Mouse (Mus musculus): Measurements from ENCODE around the gene Fam47e. TPM values are rescaled to one million over a fixed set of nuclear protein-coding genes. Genes with fewer than 3 reads are reported as not detected.

Fam47e gene
- not detected in 2 replicates for total RNA-seq (2012; rRNA removed)
- not detected in 2 replicates for total RNA-seq (2014; rRNA removed)
- not detected in 2 replicates for polyA plus RNA-seq (2012; ENCODE audit: insufficient read length, low read depth)

GRCm38 (mm10) chr5:92554891-92555511 lies at the start of gene Fam47e:
Gene Fam47e, plus strand, starts transcription at chr5:92555069.
- in situ Hi-C loops (cut with MboI; ENCODE audit: low pct_ligation_motif_present, low pct_unique_long_range_greater_than_20kb, low sequenced_read_pairs), result no loop called here
- no peak for DNase-seq (ENCODE audit: extremely low read depth)
- H3K4me2 ChIP-seq (ENCODE audit: insufficient read depth, low read depth, poor library complexity, severe bottlenecking), result no peak within 1 kb of the TSS
- H3K27me3 ChIP-seq (replicated peaks), result no peaks in the 10 kb centered on the region
- dilution Hi-C loops (cut with MboI; ENCODE audit: extremely low pct_ligation_motif_present, extremely low pct_unique_long_range_greater_than_20kb, low sequenced_read_pairs), result no loop called here
- no peaks in the 10 kb centered on the region for H3K9me3 ChIP-seq (replicated peaks; ENCODE audit: low read length)
- TF ChIP-seq ZC3H11A (IDR thresholded peaks at IDR 0.05; ENCODE audit: low read depth, low read length) (no peak), USF1 (IDR thresholded peaks at IDR 0.05; ENCODE audit: low read depth, low read length) (no peak)
- H3K9ac ChIP-seq (ENCODE audit: insufficient read depth, low read depth), result no peak within 1 kb of the TSS
- no peaks in the 10 kb centered on the region for H3K36me3 ChIP-seq (replicated peaks in 1 of 2; ENCODE audit: control insufficient read depth in 1 of 2, insufficient read depth in 1 of 2, low read length in 1 of 2)
- peaks cover 0 to 11% of the 10 kb centered on the region in 2 experiments; a peak in 2 of 4 replicates for H3K4me1 ChIP-seq (ENCODE audit: control insufficient read depth in 1 of 2, insufficient read depth in 2 of 2)
- no peak within 1 kb of the TSS for H3K27ac ChIP-seq (ENCODE audit: insufficient read depth, low read depth)
- no peak within 1 kb of the TSS for H3K4me3 ChIP-seq (replicated peaks in 1 of 3; ENCODE audit: low read depth in 2 of 3, low read length in 2 of 3, poor library complexity in 1 of 3)
- H3K79me2 ChIP-seq (replicated peaks; ENCODE audit: control insufficient read depth, extremely low read depth, insufficient read depth, poor library complexity, severe bottlenecking), result no peaks in the 10 kb centered on the region

- TF ChIP-seq BHLHE40 (IDR thresholded peaks at IDR 0.05; ENCODE audit: low read depth, low read length) (peak; percentile 85), MAX (IDR thresholded peaks at IDR 0.05; ENCODE audit: low read length) (peak; percentile 77; the same call in 1 of the 2 replicates), SMC3 (IDR thresholded peaks at IDR 0.05; ENCODE audit: low read depth, low read length) (peak; percentile 47), IRF4 (IDR thresholded peaks at IDR 0.05; ENCODE audit: low read depth, low read length) (peak; percentile 65), MXI1 (IDR thresholded peaks at IDR 0.05; ENCODE audit: low read depth, low read length) (peak; percentile 63), ELF1 (IDR thresholded peaks at IDR 0.05; ENCODE audit: low read depth, low read length) (peak; percentile 65), CHD1 (IDR thresholded peaks at IDR 0.05; ENCODE audit: low read depth, low read length) (0 out of 2 replicates have a peak, but pooled peaks have one; percentile 26), USF1 (IDR thresholded peaks at IDR 0.05; ENCODE audit: low read depth, low read length) (peak; percentile 78), UBTF (IDR thresholded peaks at IDR 0.05; ENCODE audit: low read depth, low read length) (peak; percentile 90; the same call in 1 of the 2 replicates), PAX5 (IDR thresholded peaks at IDR 0.05; ENCODE audit: low read length) (no peak), E2F4 (IDR thresholded peaks at IDR 0.05; ENCODE audit: insufficient replicate concordance, low read depth, low read length) (no peak), MAZ (IDR thresholded peaks at IDR 0.05; ENCODE audit: low read depth, low read length) (peak; percentile 77), NRF1 (IDR thresholded peaks at IDR 0.05; ENCODE audit: low read depth, low read length) (peak; percentile 76), CTCF (conservative IDR thresholded peaks at IDR 0.05 in 1 of 2, IDR thresholded peaks at IDR 0.05 in 1 of 2; ENCODE audit: low read depth in 2 of 2, low read length in 2 of 2) (peak in 1 of 2 experiments; percentile 70; a peak in 2 of 4 replicates), SIN3A (IDR thresholded peaks at IDR 0.05; ENCODE audit: low read length) (peak; percentile 68; the same call in 1 of the 2 replicates), TCF12 (IDR thresholded peaks at IDR 0.05; ENCODE audit: low read depth, low read length) (peak; percentile 59), MEF2A (IDR thresholded peaks at IDR 0.05; ENCODE audit: borderline replicate concordance, low read depth, low read length) (peak; percentile 55), NELFE (IDR thresholded peaks at IDR 0.05; ENCODE audit: low read depth, low read length) (no peak; the same call in 1 of the 2 replicates), MYC (IDR thresholded peaks at IDR 0.05; ENCODE audit: low read depth, low read length) (no peak), RAD21 (IDR thresholded peaks at IDR 0.05; ENCODE audit: low read depth, low read length) (peak; percentile 44), HCFC1 (IDR thresholded peaks at IDR 0.05; ENCODE audit: low read depth, low read length) (peak; percentile 49), KAT2A (IDR thresholded peaks at IDR 0.05; ENCODE audit: insufficient replicate concordance, low read length) (no peak), USF2 (conservative IDR thresholded peaks at IDR 0.05; ENCODE audit: low read depth, low read length) (peak; percentile 51), CHD2 (IDR thresholded peaks at IDR 0.05; ENCODE audit: low read length) (no peak), POLR2A (IDR thresholded peaks at IDR 0.05; ENCODE audit: low read depth, low read length) (peak; percentile 40; the same call in 1 of the 2 replicates), ZMIZ1 (IDR thresholded peaks at IDR 0.05; ENCODE audit: low read depth, low read length) (peak; percentile 67; the same call in 1 of the 2 replicates)
- peak overlapping the region; percentile 66 for H3K27ac ChIP-seq (ENCODE audit: insufficient read depth, low read depth)
- peak; percentile 83 for DNase-seq (ENCODE audit: extremely low read depth)
- no peaks in the 10 kb centered on the region for H3K27me3 ChIP-seq (replicated peaks)
- dilution Hi-C loops (cut with MboI; ENCODE audit: extremely low pct_ligation_motif_present, extremely low pct_unique_long_range_greater_than_20kb, low sequenced_read_pairs) (no loop called here), in situ Hi-C loops (cut with MboI; ENCODE audit: low pct_ligation_motif_present, low pct_unique_long_range_greater_than_20kb, low sequenced_read_pairs) (loop anchor here (5.0 to 10.0 kb wide), 2 partner anchors 43 to 61 kb away; no protein-coding TSS in a partner anchor)
- peaks cover 4% of the 10 kb centered on the region for H3K9me3 ChIP-seq (replicated peaks; ENCODE audit: low read length)
- H3K9ac ChIP-seq (ENCODE audit: insufficient read depth, low read depth), result peak overlapping the region; percentile 81
- peaks cover 0 to 5% of the 10 kb centered on the region in 2 experiments for H3K36me3 ChIP-seq (replicated peaks in 1 of 2; ENCODE audit: control insufficient read depth in 1 of 2, insufficient read depth in 1 of 2, low read length in 1 of 2)
- H3K79me2 ChIP-seq (replicated peaks; ENCODE audit: control insufficient read depth, extremely low read depth, insufficient read depth, poor library complexity, severe bottlenecking), result no peaks in the 10 kb centered on the region
- H3K4me1 ChIP-seq (ENCODE audit: control insufficient read depth in 1 of 2, insufficient read depth in 2 of 2), result peaks cover 12 to 43% of the 10 kb centered on the region in 2 experiments
- peak overlapping the region; percentile 77 for H3K4me2 ChIP-seq (ENCODE audit: insufficient read depth, low read depth, poor library complexity, severe bottlenecking)
- H3K4me3 ChIP-seq (replicated peaks in 1 of 3; ENCODE audit: low read depth in 2 of 3, low read length in 2 of 3, poor library complexity in 1 of 3), result peak overlapping the region; percentile 79 to 93 (median 92)
Measured at GRCm38 (mm10) chr5:92505402-92505865, 49.4 kb upstream of the Fam47e start.
